Mouse (Mus musculus) myocyte (in vitro differentiated cells): Measurements from ENCODE around the gene Pam. TPM values are rescaled to one million over a fixed set of nuclear protein-coding genes. Genes with fewer than 3 reads are reported as not detected.

ENCODE experiments used
- H3K27me3 ChIP-seq: one replicate; pipeline ENCODE4 v1.6.1; 2011; ENCODE audit not compliant: control insufficient read depth, insufficient read depth, insufficient read length
- H3K36me3 ChIP-seq: one replicate; pipeline ENCODE4 v1.6.1; 2011; ENCODE audit not compliant: control insufficient read depth, insufficient read depth
- H3K4me2 ChIP-seq: one replicate; pipeline ENCODE4 v1.6.1; 2011; ENCODE audit warnings: low read depth, control low read depth
- H3K4me3 ChIP-seq: one replicate; pipeline ENCODE4 v1.5.1; 2011; ENCODE audit warnings: mild to moderate bottlenecking, control low read depth, moderate library complexity
- H3K79me2 ChIP-seq: one replicate; pipeline ENCODE4 v1.6.1; 2011; ENCODE audit not compliant: control insufficient read depth, insufficient read depth
- H3ac ChIP-seq: one replicate; pipeline ENCODE4 v1.6.1; 2011; ENCODE audit not compliant: control insufficient read depth, insufficient read length
- CEBPB ChIP-seq: IDR thresholded peaks from 2 replicates; pipeline ENCODE4 v1.6.1; 2011; ENCODE audit warnings: mild to moderate bottlenecking, moderate library complexity; ENCODE audit not compliant: poor library complexity, insufficient read depth, severe bottlenecking
- E2F4 ChIP-seq: IDR thresholded peaks from one replicate; pipeline ENCODE4 v1.6.1; 2011; ENCODE audit warnings: mild to moderate bottlenecking, control low read depth, moderate library complexity; ENCODE audit not compliant: insufficient read depth
- MAX ChIP-seq: IDR thresholded peaks from one replicate; pipeline ENCODE4 v1.6.1; 2011; ENCODE audit warnings: low read depth, mild to moderate bottlenecking, control low read depth
- MYOD1 ChIP-seq, 3 experiments: IDR thresholded peaks; one replicate each; pipeline ENCODE4 v1.6.1; 2011; ENCODE audit warnings: control low read depth in 2 of 3, low read depth in 2 of 3, mild to moderate bottlenecking in 2 of 3, moderate library complexity in 1 of 3; ENCODE audit not compliant: insufficient read length in 2 of 3, control insufficient read depth in 1 of 3
- MYOG ChIP-seq, 3 experiments: IDR thresholded peaks; one replicate each; pipeline ENCODE4 v1.6.1; 2011; ENCODE audit warnings: control low read depth in 2 of 3, low read depth in 2 of 3, mild to moderate bottlenecking in 2 of 3; ENCODE audit not compliant: insufficient read length in 2 of 3, control insufficient read depth in 1 of 3, insufficient read depth in 1 of 3
- POLR2A ChIP-seq: IDR thresholded peaks from one replicate; pipeline ENCODE4 v1.6.1; 2011; ENCODE audit warnings: low read depth, mild to moderate bottlenecking, control low read depth, moderate library complexity; ENCODE audit not compliant: insufficient read length
- POLR2AphosphoS2 ChIP-seq: IDR thresholded peaks from one replicate; pipeline ENCODE4 v1.6.1; 2011; ENCODE audit warnings: low read depth, control low read depth; ENCODE audit not compliant: insufficient read length
- REST ChIP-seq: IDR thresholded peaks from one replicate; pipeline ENCODE4 v1.6.1; 2011; ENCODE audit warnings: mild to moderate bottlenecking, control low read depth, moderate library complexity; ENCODE audit not compliant: insufficient read depth, insufficient read length
- SRF ChIP-seq: IDR thresholded peaks from one replicate; pipeline ENCODE4 v1.6.1; 2011; ENCODE audit warnings: low read depth; ENCODE audit not compliant: control insufficient read depth, insufficient read length
- TCF12 ChIP-seq: IDR thresholded peaks from one replicate; pipeline ENCODE4 v1.6.1; 2011; ENCODE audit warnings: mild to moderate bottlenecking, control low read depth; ENCODE audit not compliant: poor library complexity, insufficient read depth, severe bottlenecking
- TCF3 ChIP-seq: IDR thresholded peaks from one replicate; pipeline ENCODE4 v1.6.1; 2011; ENCODE audit warnings: low read depth, control low read depth; ENCODE audit not compliant: insufficient read length
- USF1 ChIP-seq: IDR thresholded peaks from one replicate; pipeline ENCODE4 v1.6.1; 2011; ENCODE audit warnings: low read depth, mild to moderate bottlenecking, control low read depth, moderate library complexity
- polyA plus RNA-seq: library from polyadenylated mRNA; unstranded; fragments of >200 nt; fragmentation: generic; extraction: Trizol; gene quantifications from one replicate; pipeline ENCODE4 v1.2.1, GENCODE M21; 2012; ENCODE audit warnings: missing spikeins

Gene Pam
- polyA plus RNA-seq, 1 experiment = 29.4 TPM

DNA sequence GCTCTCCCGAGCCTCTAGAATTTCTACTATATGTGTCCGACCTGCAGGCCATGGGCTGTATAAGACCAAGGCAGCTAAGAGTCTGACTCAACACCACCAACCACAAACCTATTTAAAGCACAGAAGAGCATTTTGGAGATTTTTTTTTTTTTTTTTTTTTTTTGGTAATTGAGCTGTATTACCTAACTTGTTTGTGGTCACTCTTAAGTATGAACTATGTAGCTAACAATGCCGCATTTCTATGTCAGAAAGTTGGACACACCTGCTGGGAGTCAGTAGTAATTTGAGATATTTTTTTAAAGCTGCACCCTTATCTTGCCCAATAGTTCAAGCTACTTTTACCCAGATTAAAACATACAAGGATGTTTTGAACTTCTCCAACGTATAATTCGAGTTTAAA, 66.4 kb downstream of the Pam start:
- Histone ChIP-seq H3K36me3 (no peaks in the 10 kb centered on the region), H3K79me2 (no peaks in the 10 kb centered on the region), H3ac (no peak overlapping the region), H3K27me3 (no peaks in the 10 kb centered on the region), H3K4me2 (peak overlapping the region; percentile 43), H3K4me3 (no peak overlapping the region)
- TF ChIP-seq CEBPB (0 out of 2 replicates have a peak, but pooled peaks have one; percentile 20), POLR2A (no peak)

DNA sequence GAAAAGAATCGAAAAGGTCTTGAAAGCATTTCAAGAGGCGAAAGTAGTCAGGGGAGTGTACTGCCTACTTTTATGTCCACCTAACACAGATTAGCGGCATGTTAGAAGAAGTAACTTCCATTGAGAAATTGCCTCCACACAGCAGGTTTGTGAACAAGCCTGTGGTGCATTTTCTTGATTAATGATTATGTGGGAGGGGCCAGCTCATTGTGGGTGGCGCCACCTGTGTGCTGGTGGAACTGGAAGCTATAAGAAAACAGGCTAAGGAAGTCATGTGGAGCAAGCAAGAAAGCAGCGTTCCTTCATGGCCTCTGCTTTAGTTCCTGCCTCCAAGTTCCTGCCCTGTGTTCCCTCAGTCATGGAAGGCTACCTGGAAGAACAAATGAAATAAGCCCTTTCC, 67.0 kb downstream of the Pam start:
- no peak for TF ChIP-seq POLR2A
- TF ChIP-seq CEBPB = no peak
- TF ChIP-seq MYOG (IDR thresholded peaks at IDR 0.05; ENCODE audit: control insufficient read depth in 1 of 3, insufficient read depth in 1 of 3, insufficient read length in 2 of 3, low read depth in 2 of 3) = no peak
- TF ChIP-seq SRF = no peak
- no peak for TF ChIP-seq POLR2AphosphoS2
- TF ChIP-seq MAX = no peak
- TF ChIP-seq TCF3 = no peak
- no peak for TF ChIP-seq USF1
- no peak for TF ChIP-seq MYOD1 (IDR thresholded peaks at IDR 0.05; ENCODE audit: control insufficient read depth in 1 of 3, insufficient read length in 2 of 3, low read depth in 2 of 3)
- TF ChIP-seq REST = no peak
- no peak for TF ChIP-seq E2F4
- TF ChIP-seq TCF12 = no peak
- Histone ChIP-seq H3ac (no peak overlapping the region), H3K79me2 (no peaks in the 10 kb centered on the region), H3K4me2 (peak overlapping the region; percentile 43), H3K36me3 (no peaks in the 10 kb centered on the region), H3K4me3 (no peak overlapping the region), H3K27me3 (no peaks in the 10 kb centered on the region)

GRCm38 (mm10) chr1:98027959-98028358, 67.5 kb downstream of the Pam start:
- H3K27me3 ChIP-seq = no peaks in the 10 kb centered on the region
- H3K4me3 ChIP-seq = no peak overlapping the region
- H3K4me2 ChIP-seq = no peak overlapping the region
- no peaks in the 10 kb centered on the region for H3K36me3 ChIP-seq
- TF ChIP-seq TCF12 = no peak
- no peak for TF ChIP-seq POLR2AphosphoS2
- no peak for TF ChIP-seq MYOD1 (IDR thresholded peaks at IDR 0.05; ENCODE audit: control insufficient read depth in 1 of 3, insufficient read length in 2 of 3, low read depth in 2 of 3)
- no peak for TF ChIP-seq MYOG (IDR thresholded peaks at IDR 0.05; ENCODE audit: control insufficient read depth in 1 of 3, insufficient read depth in 1 of 3, insufficient read length in 2 of 3, low read depth in 2 of 3)
- no peak for TF ChIP-seq REST
- TF ChIP-seq MAX = no peak
- TF ChIP-seq TCF3 = no peak
- no peak for TF ChIP-seq SRF
- no peak for TF ChIP-seq CEBPB
- no peak for TF ChIP-seq E2F4
- TF ChIP-seq POLR2A = no peak
- no peak for TF ChIP-seq USF1
- H3ac ChIP-seq = no peak overlapping the region
- H3K79me2 ChIP-seq = no peaks in the 10 kb centered on the region

DNA sequence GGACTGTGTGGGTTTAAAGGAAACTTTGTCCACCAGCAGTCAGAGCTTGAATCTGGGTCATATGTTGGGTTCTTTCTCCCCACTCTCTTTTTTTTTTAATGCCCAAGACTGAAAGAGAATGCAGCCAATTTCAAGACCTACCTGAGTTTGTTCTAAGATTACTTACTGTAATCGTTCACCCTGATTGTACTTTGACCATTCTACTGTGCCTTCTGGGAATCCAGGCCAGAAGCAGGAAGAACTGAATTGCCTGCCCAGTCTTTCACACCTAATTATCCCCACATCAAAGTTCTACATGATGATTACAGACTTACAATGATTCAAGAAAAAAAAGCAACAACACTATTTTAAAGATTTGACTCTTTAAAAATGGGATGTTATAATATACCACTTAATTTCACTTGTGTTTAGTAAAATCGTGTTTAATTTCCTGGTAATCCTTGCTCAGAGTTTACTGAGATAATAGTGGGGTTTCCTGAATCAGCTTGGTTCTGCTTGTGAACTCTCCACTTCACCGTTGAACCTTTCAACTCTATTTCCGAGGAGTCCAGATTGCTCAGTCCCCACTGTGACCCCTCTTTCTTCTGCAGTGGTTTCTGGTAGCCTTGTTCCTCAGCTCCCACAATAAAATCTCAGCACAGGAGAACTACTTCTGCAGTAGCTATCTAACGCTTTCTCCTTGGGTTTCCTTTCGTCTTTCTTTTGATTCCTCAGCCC, 69.4 kb downstream of the Pam start:
- Histone ChIP-seq H3K4me3 (no peak overlapping the region), H3ac (no peak overlapping the region), H3K36me3 (no peaks in the 10 kb centered on the region), H3K4me2 (no peak overlapping the region), H3K79me2 (no peaks in the 10 kb centered on the region), H3K27me3 (no peaks in the 10 kb centered on the region)
- TF ChIP-seq SRF (no peak), E2F4 (no peak), USF1 (no peak), MYOG (IDR thresholded peaks at IDR 0.05; ENCODE audit: control insufficient read depth in 1 of 3, insufficient read depth in 1 of 3, insufficient read length in 2 of 3, low read depth in 2 of 3) (no peak), POLR2A (no peak), REST (no peak), POLR2AphosphoS2 (no peak), TCF12 (no peak), MYOD1 (IDR thresholded peaks at IDR 0.05; ENCODE audit: control insufficient read depth in 1 of 3, insufficient read length in 2 of 3, low read depth in 2 of 3) (no peak)

DNA sequence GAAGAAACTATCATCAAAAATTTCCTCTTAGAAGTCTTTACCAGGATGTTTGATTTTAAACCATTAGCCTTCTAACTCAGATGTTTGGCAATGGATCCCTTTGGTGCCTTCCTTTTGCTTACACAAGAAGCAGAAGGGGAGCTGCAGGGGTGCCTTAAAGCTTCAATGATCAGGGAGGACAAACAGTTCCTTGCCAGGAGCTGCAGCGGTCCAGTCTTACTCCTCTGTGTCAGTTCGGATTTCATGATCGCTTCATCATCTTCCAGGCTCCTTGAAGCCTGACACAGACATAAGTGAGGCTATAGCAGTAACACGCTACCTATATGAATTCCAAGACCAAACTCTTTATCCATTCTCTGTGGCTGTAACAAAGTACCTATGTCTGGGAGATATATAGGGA, 71.6 kb downstream of the Pam start:
- H3K36me3 ChIP-seq = no peaks in the 10 kb centered on the region
- H3K4me3 ChIP-seq = no peak overlapping the region
- no peaks in the 10 kb centered on the region for H3K79me2 ChIP-seq
- H3K4me2 ChIP-seq = no peak overlapping the region
- no peak for TF ChIP-seq MYOG (IDR thresholded peaks at IDR 0.05; ENCODE audit: control insufficient read depth in 1 of 3, insufficient read depth in 1 of 3, insufficient read length in 2 of 3, low read depth in 2 of 3)
- TF ChIP-seq TCF12 = no peak
- no peak for TF ChIP-seq MAX
- no peak for TF ChIP-seq REST
- no peak for TF ChIP-seq POLR2AphosphoS2
- no peak for TF ChIP-seq TCF3
- TF ChIP-seq MYOD1 (IDR thresholded peaks at IDR 0.05; ENCODE audit: control insufficient read depth in 1 of 3, insufficient read length in 2 of 3, low read depth in 2 of 3) = no peak
- no peaks in the 10 kb centered on the region for H3K27me3 ChIP-seq
- H3ac ChIP-seq = no peak overlapping the region
